Mouse (Mus musculus) skeletal muscle tissue, postnatal 0 days (tissue): Measurements from ENCODE around the gene Gm7861. TPM values are rescaled to one million over a fixed set of nuclear protein-coding genes. Genes with fewer than 3 reads are reported as not detected.

Source experiments
- polyA plus RNA-seq: library from polyadenylated mRNA; unstranded; fragments of >200 nt; fragmentation: Nextera tagmentation; extraction: Ambion mirVana; gene quantifications from 2 replicates; pipeline ENCODE4 v1.2.1, GENCODE M21; 2015

Gm7861 gene
- not detected in 2 replicates for polyA plus RNA-seq

DNA sequence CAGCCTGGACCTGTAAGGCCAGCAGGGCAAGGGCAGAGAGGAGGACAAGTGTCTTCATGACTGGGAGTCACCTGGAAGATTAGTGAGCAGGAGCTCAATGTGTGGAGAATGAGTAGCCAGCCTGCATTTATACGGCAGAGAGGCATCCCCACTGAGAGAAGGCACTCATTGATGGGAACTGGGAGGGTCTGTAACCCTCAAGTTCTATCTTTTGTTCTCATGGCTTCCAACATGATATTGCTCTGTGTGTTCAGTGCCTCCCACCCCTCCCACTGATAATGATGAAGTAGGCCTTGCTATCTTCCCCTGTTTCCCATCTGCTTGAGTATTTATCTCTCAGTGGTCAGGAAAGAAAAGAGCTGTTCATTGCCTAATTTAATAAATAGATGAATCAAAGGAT, at the start of gene Gm7861:
Gene Gm7861 (minus strand): TSS at position 101 of the 400 bp plus-strand sequence.

DNA sequence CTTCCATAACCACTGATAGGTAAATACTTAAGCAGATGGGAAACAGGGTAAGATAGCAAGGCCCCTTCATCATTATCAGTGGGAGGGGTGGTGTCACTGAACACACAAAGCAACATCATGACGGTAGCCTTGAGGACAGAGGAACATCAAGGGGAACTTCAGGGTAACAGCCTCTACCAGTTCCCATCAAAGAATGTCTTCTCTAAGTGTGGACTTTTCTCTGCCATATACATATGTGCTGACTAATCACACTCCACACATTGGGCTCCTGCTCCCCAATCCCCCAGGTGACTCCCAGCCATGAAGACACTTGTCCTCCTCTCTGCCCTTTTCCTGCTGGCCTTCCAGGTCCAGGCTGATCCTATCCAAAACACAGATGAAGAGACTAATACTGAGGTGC, 23.6 kb upstream of the Gm7861 start, which contains the start of gene Defa26:
Gene Defa26 (plus strand): TSS at position 301 of the 400 bp plus-strand sequence.

DNA sequence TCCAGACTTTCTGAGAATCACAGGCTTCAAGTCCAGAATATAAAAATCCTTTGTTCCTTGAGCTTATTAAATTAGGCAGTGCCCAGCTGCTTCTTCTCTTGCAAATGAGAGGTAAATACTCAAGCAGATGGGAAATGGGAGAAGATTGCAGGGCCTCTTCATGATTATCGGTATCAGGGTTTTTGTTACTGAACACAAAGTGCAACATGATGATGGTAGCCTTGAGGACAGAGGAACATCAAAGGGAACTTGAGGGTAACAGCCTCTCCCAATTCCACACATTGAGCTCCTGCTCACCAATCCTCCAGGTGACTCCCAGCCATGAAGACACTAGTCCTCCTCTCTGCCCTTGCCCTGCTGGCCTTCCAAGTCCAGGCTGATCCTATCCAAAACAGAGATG, 11.6 kb downstream of the Gm7861 start, which contains the start of gene Defa28:
Gene Defa28 (plus strand): TSS at position 301 of the 400 bp plus-strand sequence.

DNA sequence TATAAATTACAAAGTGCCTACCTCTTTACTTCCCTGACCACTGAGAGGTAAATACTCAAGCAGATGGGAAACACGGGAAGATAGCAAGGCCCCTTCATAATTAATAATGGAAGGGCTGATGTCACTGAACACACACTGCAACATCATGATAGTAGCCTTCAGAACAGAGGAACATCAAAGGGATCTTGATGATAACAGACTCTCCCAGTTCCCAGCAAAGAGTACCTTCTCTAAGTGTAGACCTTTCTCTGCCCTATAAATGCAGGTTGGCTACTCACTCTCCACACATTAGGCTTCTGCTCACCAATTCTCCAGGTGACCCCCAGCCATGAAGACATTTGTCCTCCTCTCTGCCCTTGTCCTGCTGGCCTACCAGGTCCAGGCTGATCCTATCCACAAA, 29.2 kb downstream of the Gm7861 start, which contains the start of gene Defa37:
Gene Defa37 (plus strand): TSS at position 301 of the 400 bp plus-strand sequence.

Other genes starting within 250 kb of the Gm7861 start
- gene Defa2, start 216.0 kb downstream of the Gm7861 start, polyA plus RNA-seq, result not detected in 2 replicates
- not detected in 2 replicates for gene Defa33, start 202.7 kb downstream of the Gm7861 start, polyA plus RNA-seq
- not detected in 2 replicates for gene Defa36, start 167.1 kb downstream of the Gm7861 start, polyA plus RNA-seq
- gene Gm7849, start 137.9 kb downstream of the Gm7861 start, polyA plus RNA-seq, result not detected in 2 replicates
- not detected in 2 replicates for gene Defa20, start 85.2 kb downstream of the Gm7861 start, polyA plus RNA-seq
- not detected in 2 replicates for gene Defa32, start 65.5 kb downstream of the Gm7861 start, polyA plus RNA-seq
- gene Defa37, start 29.1 kb downstream of the Gm7861 start, polyA plus RNA-seq, result not detected in 2 replicates
- not detected in 2 replicates for gene Defa28, start 11.5 kb downstream of the Gm7861 start, polyA plus RNA-seq
- not detected in 2 replicates for gene Defa26, start 23.7 kb upstream of the Gm7861 start, polyA plus RNA-seq
- gene Defa17, start 61.3 kb upstream of the Gm7861 start, polyA plus RNA-seq, result not detected in 2 replicates
- gene Defa34, start 71.3 kb upstream of the Gm7861 start, polyA plus RNA-seq, result not detected in 2 replicates
- gene AY761184, start 109.1 kb upstream of the Gm7861 start, polyA plus RNA-seq, result not detected in 2 replicates
- gene Defa24, start 140.0 kb upstream of the Gm7861 start, polyA plus RNA-seq, result not detected in 2 replicates
- not detected in 2 replicates for gene Defb50, start 229.0 kb upstream of the Gm7861 start, polyA plus RNA-seq
- not detected in 2 replicates for gene Defb2, start 245.4 kb upstream of the Gm7861 start, polyA plus RNA-seq